Mouse (Mus musculus) lung, postnatal 36 days (tissue): ENCODE measurements around the gene 6720489N17Rik.
"Not testable (repeated sequence)": the region's sequence is repeated elsewhere in the genome, so short reads cannot be mapped to it uniquely, and the experiment has no call there.

ENCODE experiments used
- DNase-seq: peaks from one replicate; pipeline ENCODE4 v3.0.0; 2022; ENCODE audit warnings: mixed read lengths

Gene 6720489N17Rik

GRCm38 (mm10) chr13:62623577-62624276 is at the start of gene 6720489N17Rik:
Gene 6720489N17Rik, minus strand, starts transcription at chr13:62624182.
- peak; percentile 92 for DNase-seq

- no peak for DNase-seq
Observed at GRCm38 (mm10) chr13:62653369-62653743, 29.4 kb upstream of the 6720489N17Rik start.

- DNase-seq, result peak; percentile 93
Observed at GRCm38 (mm10) chr13:62652681-62653368, 28.8 kb upstream of the 6720489N17Rik start.

- DNase-seq, result peak; percentile 60
Observed at GRCm38 (mm10) chr13:62627071-62627470, 3.1 kb upstream of the 6720489N17Rik start.

- DNase-seq, result not testable (repeated sequence)
Observed at GRCm38 (mm10) chr13:62624277-62624665, 289 bp upstream of the 6720489N17Rik start.

- not testable (repeated sequence) for DNase-seq
Observed at GRCm38 (mm10) chr13:62617449-62617848, 6.5 kb downstream of the 6720489N17Rik start.

- not testable (repeated sequence) for DNase-seq
Observed at GRCm38 (mm10) chr13:62571099-62571498, 52.9 kb downstream of the 6720489N17Rik start, which contains the start of gene Zfp934. Gene Zfp934, minus strand, starts transcription at chr13:62571199.

- peak; percentile 32 for DNase-seq
Observed at GRCm38 (mm10) chr13:62561696-62562095, 62.3 kb downstream of the 6720489N17Rik start.

- peak; percentile 81 for DNase-seq
Observed at GRCm38 (mm10) chr13:62558189-62559110, 65.5 kb downstream of the 6720489N17Rik start, which contains the start of gene Zfp935. Gene Zfp935, minus strand, starts transcription at chr13:62558511.
